Mouse (Mus musculus) liver, embryonic 16.5 days (tissue): Measurements from ENCODE around the gene Rab4a. TPM values are rescaled to one million over a fixed set of nuclear protein-coding genes. Genes with fewer than 3 reads are reported as not detected.

Source experiments
- ATAC-seq: fragments of 200-750 bp; cut with Nextera tagmentation; 2 replicates; pipeline ENCODE4 v1.8.0; 2017; ENCODE audit warnings: low read depth, mild to moderate bottlenecking, moderate number of reproducible peaks, moderate library complexity
- H3K27ac ChIP-seq: fragments of 300-500 bp; sonication (generic); 2 replicates; pipeline ENCODE4 v1.5.1; 2014; ENCODE audit warnings: mild to moderate bottlenecking, low read length
- H3K27me3 ChIP-seq: fragments of 300-500 bp; sonication (generic); 2 replicates; pipeline ENCODE4 v1.6.1; 2014; ENCODE audit warnings: low read depth, low read length, mixed read lengths; ENCODE audit not compliant: control insufficient read depth, insufficient read depth
- H3K36me3 ChIP-seq: fragments of 300-500 bp; sonication (generic); 2 replicates; pipeline ENCODE4 v1.6.1; 2014; ENCODE audit warnings: mild to moderate bottlenecking; ENCODE audit not compliant: control insufficient read depth, insufficient read depth
- H3K4me1 ChIP-seq: fragments of 300-500 bp; sonication (generic); 2 replicates; pipeline ENCODE4 v1.6.1; 2014; ENCODE audit warnings: low read depth, low read length, mixed read lengths; ENCODE audit not compliant: control insufficient read depth
- H3K4me2 ChIP-seq: fragments of 300-500 bp; sonication (generic); 2 replicates; pipeline ENCODE4 v1.6.1; 2014; ENCODE audit warnings: low read depth, low read length, mixed read lengths
- H3K4me3 ChIP-seq: fragments of 300-500 bp; sonication (generic); 2 replicates; pipeline ENCODE4 v1.5.1; 2014; ENCODE audit warnings: low read depth, mild to moderate bottlenecking, low read length
- H3K9ac ChIP-seq: fragments of 300-500 bp; sonication (generic); 2 replicates; pipeline ENCODE4 v1.6.1; 2014; ENCODE audit warnings: low read depth, low read length
- H3K9me3 ChIP-seq: fragments of 300-500 bp; sonication (generic); replicated peaks from 2 replicates; pipeline ENCODE4 v1.6.1; 2016; ENCODE audit warnings: low read length; ENCODE audit not compliant: control insufficient read depth
- WGBS: fragments of 180-500 bp; shearing (Covaris S2); extraction: QIAGEN DNeasy Blood & Tissue Kit; methylation state at CpG from one replicate; pipeline ENCODE4 v1.1.7; 2014; ENCODE audit not compliant: insufficient replicate concordance; 5-methylcytosine and 5-hydroxymethylcytosine counted together
- polyA plus RNA-seq: library from polyadenylated mRNA; unstranded; fragments of >200 nt; fragmentation: Nextera tagmentation; extraction: Ambion mirVana; gene quantifications from 2 replicates; pipeline ENCODE4 v1.2.1, GENCODE M21; 2015

Rab4a gene
- polyA plus RNA-seq, 1 experiment from 2014 or later = 37.8 TPM

GRCm38 (mm10) chr8:123766516-123766915 lies 39.3 kb upstream of the Rab4a start:
- no peak overlapping the region for H3K4me2 ChIP-seq
- H3K4me3 ChIP-seq = no peak overlapping the region
- ATAC-seq = no peak
- no peak overlapping the region for H3K9ac ChIP-seq
- no peaks in the 10 kb centered on the region for H3K36me3 ChIP-seq
- peaks cover under 1% of the 10 kb centered on the region; the same call in 1 of the 2 replicates for H3K4me1 ChIP-seq
- H3K27me3 ChIP-seq = no peaks in the 10 kb centered on the region
- H3K9me3 ChIP-seq = no peaks in the 10 kb centered on the region
- WGBS = 62% methylated on average over 4 of the region's 4 CpGs
- H3K27ac ChIP-seq = no peak overlapping the region

DNA sequence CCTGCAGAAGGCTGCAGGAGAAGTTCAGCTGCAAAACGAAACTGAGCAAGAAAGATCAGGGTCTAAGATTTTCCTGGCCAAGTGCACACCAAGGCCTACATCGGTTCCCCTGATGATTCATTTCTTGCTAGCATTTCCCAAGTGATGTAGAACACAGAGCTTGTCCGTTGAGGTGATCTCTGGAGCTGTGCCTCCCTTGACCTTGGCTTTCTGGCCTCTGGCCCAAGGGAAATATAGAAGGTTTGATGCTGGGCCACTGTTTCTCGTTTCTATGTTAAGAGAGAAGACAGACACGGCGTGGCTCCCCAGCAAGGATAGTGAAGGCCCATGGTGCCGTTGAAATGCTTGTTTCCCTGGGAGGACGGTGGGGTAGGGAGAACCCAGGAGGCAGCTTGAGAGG lies 37.9 kb upstream of the Rab4a start:
- no peak overlapping the region for H3K9ac ChIP-seq
- no peaks in the 10 kb centered on the region for H3K27me3 ChIP-seq
- 72% methylated on average over 8 of the region's 8 CpGs for WGBS
- H3K4me3 ChIP-seq = no peak overlapping the region
- no peaks in the 10 kb centered on the region for H3K9me3 ChIP-seq
- H3K36me3 ChIP-seq = no peaks in the 10 kb centered on the region
- no peak for ATAC-seq
- no peak overlapping the region for H3K4me2 ChIP-seq
- H3K4me1 ChIP-seq = no peaks in the 10 kb centered on the region; the same call in 1 of the 2 replicates
- no peak overlapping the region for H3K27ac ChIP-seq

DNA sequence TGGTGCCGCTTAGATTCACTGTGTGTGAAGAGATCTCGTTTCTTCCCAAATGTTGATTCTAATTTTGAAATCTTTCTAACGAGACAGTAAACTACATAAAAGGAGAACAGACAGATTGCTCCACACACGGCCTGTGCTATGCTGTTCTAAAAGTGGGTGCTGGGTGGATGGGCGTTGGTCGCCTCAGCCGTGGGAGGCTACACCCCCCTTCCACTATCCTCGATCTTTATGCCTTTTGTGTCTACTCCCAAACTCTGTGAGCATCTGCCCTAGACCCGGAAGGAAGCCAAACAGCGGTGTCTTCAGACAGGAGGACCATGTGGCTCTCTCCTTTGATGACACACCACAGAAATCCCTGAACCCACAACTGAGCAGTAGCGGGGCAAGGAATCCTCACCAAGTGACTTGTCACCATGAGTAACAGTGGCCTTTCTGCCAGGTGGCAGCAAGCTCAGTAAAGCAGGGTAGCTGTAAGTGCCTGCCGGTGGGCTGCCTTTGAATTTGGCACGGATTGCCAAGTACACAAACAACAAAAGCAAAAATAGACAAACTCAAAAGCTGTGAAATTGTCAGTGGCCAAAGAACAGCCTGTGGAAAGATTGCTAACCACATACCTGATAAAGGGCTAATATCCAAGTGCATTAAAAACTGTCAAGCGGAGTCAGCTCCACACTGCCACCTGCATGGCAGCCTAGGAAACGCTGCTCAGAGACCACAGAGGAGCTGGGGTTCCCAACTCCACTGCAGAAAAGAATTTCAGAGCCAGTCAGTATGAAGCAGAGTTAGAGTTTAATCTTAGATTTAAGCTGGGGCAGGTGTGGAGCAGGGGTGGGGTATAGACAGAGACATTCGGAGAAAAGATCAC lies 37.1 kb upstream of the Rab4a start:
- H3K27ac ChIP-seq = no peak overlapping the region
- WGBS = 49% methylated on average over 16 of the region's 16 CpGs
- no peak overlapping the region for H3K4me3 ChIP-seq
- no peak overlapping the region for H3K4me2 ChIP-seq
- H3K9ac ChIP-seq = no peak overlapping the region
- ATAC-seq = no peak
- H3K4me1 ChIP-seq = no peaks in the 10 kb centered on the region; the same call in 1 of the 2 replicates
- no peaks in the 10 kb centered on the region for H3K36me3 ChIP-seq
- no peaks in the 10 kb centered on the region for H3K9me3 ChIP-seq
- H3K27me3 ChIP-seq = no peaks in the 10 kb centered on the region

GRCm38 (mm10) chr8:123773468-123773867 lies 32.3 kb upstream of the Rab4a start:
- WGBS = 55% methylated on average over 12 of the region's 12 CpGs
- H3K9me3 ChIP-seq = no peaks in the 10 kb centered on the region
- no peak for ATAC-seq
- no peak overlapping the region for H3K4me2 ChIP-seq
- no peak overlapping the region for H3K27ac ChIP-seq
- no peaks in the 10 kb centered on the region; the same call in 1 of the 2 replicates for H3K4me1 ChIP-seq
- H3K9ac ChIP-seq = no peak overlapping the region
- no peaks in the 10 kb centered on the region for H3K27me3 ChIP-seq
- H3K36me3 ChIP-seq = no peaks in the 10 kb centered on the region
- H3K4me3 ChIP-seq = no peak overlapping the region

- Histone ChIP-seq H3K27ac (no peak overlapping the region), H3K9me3 (no peaks in the 10 kb centered on the region), H3K4me2 (no peak overlapping the region), H3K9ac (no peak overlapping the region), H3K27me3 (no peaks in the 10 kb centered on the region), H3K4me3 (no peak overlapping the region), H3K36me3 (no peaks in the 10 kb centered on the region), H3K4me1 (no peaks in the 10 kb centered on the region; the same call in 1 of the 2 replicates)
- no peak for ATAC-seq
- 89% methylated on average over 1 of the region's 1 CpGs for WGBS
Measured at GRCm38 (mm10) chr8:123774491-123774890, 31.3 kb upstream of the Rab4a start.

- H3K36me3 ChIP-seq = no peaks in the 10 kb centered on the region
- no peak overlapping the region for H3K4me3 ChIP-seq
- H3K27me3 ChIP-seq = no peaks in the 10 kb centered on the region
- no peak for ATAC-seq
- no peak overlapping the region for H3K27ac ChIP-seq
- no peaks in the 10 kb centered on the region for H3K9me3 ChIP-seq
- H3K9ac ChIP-seq = no peak overlapping the region
- no peaks in the 10 kb centered on the region; the same call in 1 of the 2 replicates for H3K4me1 ChIP-seq
- H3K4me2 ChIP-seq = no peak overlapping the region
- 47% methylated on average over 7 of the region's 7 CpGs for WGBS
Measured at GRCm38 (mm10) chr8:123777319-123777718, 28.5 kb upstream of the Rab4a start.

GRCm38 (mm10) chr8:123780471-123780870 lies 25.3 kb upstream of the Rab4a start:
- Histone ChIP-seq H3K27me3 (no peaks in the 10 kb centered on the region), H3K4me1 (no peaks in the 10 kb centered on the region; the same call in none of the 2 replicates), H3K4me2 (no peak overlapping the region), H3K9ac (no peak overlapping the region), H3K9me3 (no peaks in the 10 kb centered on the region), H3K36me3 (no peaks in the 10 kb centered on the region), H3K4me3 (no peak overlapping the region), H3K27ac (no peak overlapping the region)
- ATAC-seq = no peak
- WGBS = 36% methylated on average over 3 of the region's 3 CpGs

GRCm38 (mm10) chr8:123781256-123781655 lies 24.5 kb upstream of the Rab4a start:
- Histone ChIP-seq H3K27me3 (no peaks in the 10 kb centered on the region), H3K4me3 (no peak overlapping the region), H3K9me3 (no peaks in the 10 kb centered on the region), H3K4me2 (no peak overlapping the region), H3K36me3 (no peaks in the 10 kb centered on the region), H3K27ac (no peak overlapping the region), H3K9ac (no peak overlapping the region), H3K4me1 (no peaks in the 10 kb centered on the region; the same call in none of the 2 replicates)
- no peak for ATAC-seq
- WGBS = 48% methylated on average over 8 of the region's 8 CpGs

DNA sequence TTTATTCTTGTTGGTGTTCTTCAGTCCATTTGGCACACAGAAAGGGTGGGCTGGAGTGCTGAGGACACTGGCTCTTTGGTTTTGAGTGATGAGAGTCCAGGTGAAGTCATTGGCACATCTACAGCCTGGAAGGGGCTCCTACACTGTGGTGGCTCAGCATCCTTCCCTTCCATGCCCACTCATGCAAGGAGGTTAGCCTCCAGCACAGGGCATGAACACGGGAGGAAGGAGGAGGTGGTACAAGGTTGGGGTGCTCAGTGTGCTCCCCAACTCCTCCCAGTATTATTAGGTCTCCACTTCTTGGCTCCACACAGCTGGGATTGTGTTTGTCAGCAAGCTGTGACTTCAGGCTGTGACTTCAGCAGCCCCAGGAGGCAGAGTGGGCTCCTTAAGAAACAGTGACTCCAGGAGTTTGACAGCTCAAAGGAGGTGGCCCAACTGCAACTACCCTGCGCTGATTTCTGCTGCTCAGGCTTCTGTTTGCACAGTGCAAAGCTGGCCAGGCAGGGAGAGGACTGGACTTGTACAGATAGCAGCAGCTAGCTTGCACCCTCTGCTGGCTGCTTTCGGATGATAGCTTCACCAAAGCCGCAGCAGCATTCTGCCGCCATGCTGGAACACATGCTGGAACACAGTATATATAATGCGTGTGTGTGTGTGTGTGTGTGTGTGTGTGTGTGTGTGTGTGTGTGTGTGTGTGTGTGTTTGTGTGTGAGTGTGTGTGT lies 22.1 kb upstream of the Rab4a start:
- H3K27ac ChIP-seq = no peak overlapping the region
- H3K27me3 ChIP-seq = no peaks in the 10 kb centered on the region
- H3K4me3 ChIP-seq = no peak overlapping the region
- no peak overlapping the region for H3K4me2 ChIP-seq
- peak; percentile 67 for ATAC-seq
- 6% methylated on average over 6 of the region's 6 CpGs for WGBS
- no peaks in the 10 kb centered on the region for H3K9me3 ChIP-seq
- no peak overlapping the region for H3K9ac ChIP-seq
- no peaks in the 10 kb centered on the region; the same call in none of the 2 replicates for H3K4me1 ChIP-seq
- H3K36me3 ChIP-seq = no peaks in the 10 kb centered on the region
